Mouse (Mus musculus) small intestine, adult 2 months (tissue): ENCODE data around the gene Krt6a. TPM values are rescaled to one million over a fixed set of nuclear protein-coding genes. Genes with fewer than 3 reads are reported as not detected.

Experiments used
- H3K27ac ChIP-seq: fragments of 200-500 bp; 2 replicates; pipeline ENCODE4 v1.5.1; 2012; ENCODE audit warnings: low read depth, low read length, control low read depth, inconsistent platforms; ENCODE audit not compliant: insufficient read depth
- H3K27me3 ChIP-seq: fragments of 200-500 bp; 2 replicates; pipeline ENCODE4 v1.6.1; 2012; ENCODE audit warnings: mild to moderate bottlenecking, moderate library complexity, low read length, inconsistent platforms; ENCODE audit not compliant: control insufficient read depth, insufficient read depth
- H3K36me3 ChIP-seq: fragments of 200-500 bp; 2 replicates; pipeline ENCODE4 v1.6.1; 2012; ENCODE audit warnings: mild to moderate bottlenecking, low read length, control low read depth, inconsistent platforms; ENCODE audit not compliant: control insufficient read depth, insufficient read depth
- H3K4me1 ChIP-seq: fragments of 200-500 bp; 2 replicates; pipeline ENCODE4 v1.6.1; 2012; ENCODE audit warnings: low read length, inconsistent platforms, mixed read lengths; ENCODE audit not compliant: control insufficient read depth, insufficient read depth, insufficient read length
- H3K4me3 ChIP-seq: fragments of 200-500 bp; 2 replicates; pipeline ENCODE4 v1.5.1; 2012; ENCODE audit warnings: low read depth, mild to moderate bottlenecking, control low read depth, inconsistent platforms, low read length, moderate library complexity
- CTCF ChIP-seq: fragments of 200-500 bp; IDR thresholded peaks from 2 replicates; pipeline ENCODE4 v1.5.1; 2012; ENCODE audit warnings: low read depth, mild to moderate bottlenecking, control low read depth, inconsistent platforms, low read length, moderate library complexity, mixed read lengths; ENCODE audit not compliant: insufficient replicate concordance, insufficient read length; ENCODE audit errors: extremely low read depth
- POLR2A ChIP-seq: fragments of 200-500 bp; IDR thresholded peaks from 2 replicates; pipeline ENCODE4 v1.6.1; 2012; ENCODE audit warnings: low read depth, mild to moderate bottlenecking, control low read depth, inconsistent platforms, low read length, moderate library complexity
- WGBS: fragments of 180-500 bp; shearing (Covaris S2); methylation state at CpG from one replicate; pipeline ENCODE4 v1.1.7; 2018; 5-methylcytosine and 5-hydroxymethylcytosine counted together
- polyA plus RNA-seq: library from polyadenylated mRNA; depleted of rRNA; stranded (reverse); fragments of >200 nt; gene quantifications from 2 replicates; pipeline ENCODE4 v1.2.3, GENCODE M21; 2012

Krt6a gene
- polyA plus RNA-seq, 1 experiment = not detected

DNA sequence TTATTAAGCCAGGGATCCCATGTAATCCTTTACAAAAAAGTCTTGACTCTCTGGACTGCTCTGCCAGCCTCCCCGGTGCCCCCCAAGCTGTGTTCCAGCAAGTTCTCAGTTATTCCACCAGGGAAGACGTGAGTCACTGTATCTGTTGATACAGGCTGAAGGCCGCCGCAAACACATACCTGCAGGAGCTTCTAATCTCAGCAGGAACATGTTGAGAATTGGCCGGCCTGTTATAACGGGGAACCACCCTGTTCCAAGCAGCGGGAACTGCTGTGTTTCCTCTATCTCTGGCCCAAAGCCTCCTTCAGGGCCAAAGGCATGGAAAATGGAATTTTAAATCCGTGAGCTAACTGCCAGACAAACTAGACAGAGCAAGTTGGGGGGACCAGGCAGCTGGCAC, 19.6 kb upstream of the Krt6a start:
- TF ChIP-seq POLR2A = no peak
- no peak for TF ChIP-seq CTCF
- no peak overlapping the region for H3K27ac ChIP-seq
- no peak overlapping the region for H3K4me3 ChIP-seq
- H3K36me3 ChIP-seq = no peaks in the 10 kb centered on the region
- no peaks in the 10 kb centered on the region for H3K4me1 ChIP-seq
- no peaks in the 10 kb centered on the region for H3K27me3 ChIP-seq
- 36% methylated on average over 8 of the region's 8 CpGs for WGBS

DNA sequence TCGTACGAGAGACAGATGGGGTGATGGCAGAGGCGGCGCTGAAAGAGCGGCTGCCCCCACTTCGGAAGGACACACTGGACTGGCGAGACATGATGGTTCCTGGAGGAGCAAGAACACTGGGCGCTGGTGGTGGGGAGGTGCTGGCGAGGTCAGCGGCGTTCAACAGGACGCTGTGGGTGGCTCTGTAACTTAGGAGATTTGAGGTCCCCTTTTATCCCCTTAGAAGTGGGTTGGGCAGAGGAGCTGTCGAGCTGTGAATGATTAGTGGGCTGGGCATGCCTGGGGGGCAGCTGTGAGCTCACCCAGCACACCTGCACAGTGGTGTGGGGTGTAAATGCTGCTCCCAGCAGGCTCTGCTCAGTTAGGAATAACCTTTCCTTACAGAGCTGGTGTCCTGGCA, 18.6 kb upstream of the Krt6a start, which contains the start of gene Krt5:
Gene Krt5, minus strand, starts transcription at position 179 of the 400 bp plus-strand sequence.
- H3K27ac ChIP-seq = no peak within 1 kb of the TSS

DNA sequence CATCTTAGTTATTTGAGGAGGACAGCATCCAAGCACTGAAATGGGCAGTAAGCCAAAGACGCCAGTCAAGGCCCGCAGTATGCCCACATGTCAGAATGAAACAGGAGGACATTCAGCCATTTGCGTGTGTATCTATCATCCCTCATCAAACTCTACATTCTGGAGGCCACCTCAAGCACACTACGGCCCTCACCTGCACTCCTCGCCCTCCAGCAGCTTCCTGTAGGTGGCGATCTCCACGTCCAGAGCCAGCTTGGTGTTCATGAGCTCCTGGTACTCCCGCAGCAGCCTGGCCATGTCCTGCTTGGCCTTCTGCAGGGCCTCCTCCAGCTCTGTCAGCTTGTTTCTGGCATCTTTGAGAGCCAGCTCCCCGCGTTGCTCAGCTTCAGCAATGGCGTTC, 14.6 kb upstream of the Krt6a start:
- Histone ChIP-seq H3K36me3 (no peaks in the 10 kb centered on the region), H3K27me3 (no peaks in the 10 kb centered on the region), H3K4me3 (no peak overlapping the region), H3K4me1 (no peaks in the 10 kb centered on the region), H3K27ac (no peak overlapping the region)
- TF ChIP-seq POLR2A (no peak), CTCF (no peak)
- 59% methylated on average over 11 of the region's 11 CpGs for WGBS

More for the DNA sequence above, 18.6 kb upstream of the Krt6a start, which contains the start of gene Krt5:
- H3K4me3 ChIP-seq = no peak within 1 kb of the TSS
- no peaks in the 10 kb centered on the region for H3K4me1 ChIP-seq
- no peaks in the 10 kb centered on the region for H3K36me3 ChIP-seq
- no peaks in the 10 kb centered on the region for H3K27me3 ChIP-seq
- 60% methylated on average over 13 of the region's 13 CpGs for WGBS
- TF ChIP-seq CTCF (no peak), POLR2A (no peak)

DNA sequence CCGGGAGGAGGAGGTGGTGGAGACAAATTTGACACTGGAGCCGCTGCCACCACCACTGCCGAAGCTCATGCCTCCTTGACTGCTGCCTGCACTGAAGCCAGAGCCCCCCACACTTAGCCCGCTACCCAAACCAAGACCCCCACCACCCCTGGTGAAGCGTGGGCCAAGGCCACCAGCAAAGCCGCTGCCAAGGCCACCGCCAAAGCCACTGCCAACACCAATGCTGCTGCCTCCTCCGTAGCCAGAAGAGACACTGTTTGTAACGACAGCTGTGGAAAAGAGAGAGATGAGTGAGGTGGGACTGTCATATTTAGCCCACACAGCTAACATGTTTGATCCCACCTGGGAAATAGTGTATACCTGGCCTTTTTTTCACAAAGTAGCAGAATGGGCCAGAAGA, 13.3 kb upstream of the Krt6a start:
- no peaks in the 10 kb centered on the region for H3K36me3 ChIP-seq
- H3K4me3 ChIP-seq = no peak overlapping the region
- 82% methylated on average over 9 of the region's 9 CpGs for WGBS
- no peaks in the 10 kb centered on the region for H3K27me3 ChIP-seq
- H3K27ac ChIP-seq = no peak overlapping the region
- H3K4me1 ChIP-seq = no peaks in the 10 kb centered on the region
- TF ChIP-seq CTCF (no peak), POLR2A (no peak)

DNA sequence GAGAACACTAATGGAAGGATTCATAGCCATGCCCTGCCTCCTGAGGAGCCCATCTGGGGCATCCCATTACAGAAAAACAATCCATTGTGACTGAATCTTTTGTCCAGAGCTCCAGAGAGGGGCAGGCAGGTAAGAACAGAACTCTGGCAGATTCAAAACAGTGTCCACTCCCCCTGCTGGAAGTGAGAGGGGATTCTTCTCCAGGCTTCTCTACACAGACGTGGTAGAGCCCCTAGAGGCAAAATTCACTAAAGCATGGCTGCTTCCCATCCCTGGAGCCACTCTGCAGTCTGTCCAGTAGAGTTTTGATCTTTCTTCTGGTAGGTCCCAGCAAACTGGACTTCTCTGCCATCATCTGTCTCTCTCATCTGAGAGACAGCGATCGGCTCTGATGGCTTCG, 10.0 kb upstream of the Krt6a start:
- Histone ChIP-seq H3K4me3 (no peak overlapping the region), H3K36me3 (no peaks in the 10 kb centered on the region), H3K4me1 (no peaks in the 10 kb centered on the region), H3K27ac (no peak overlapping the region), H3K27me3 (no peaks in the 10 kb centered on the region)
- TF ChIP-seq CTCF (peak; percentile 25; the same call in 1 of the 2 replicates), POLR2A (no peak)
- 68% methylated on average over 4 of the region's 4 CpGs for whole genome bisulfite sequencing

DNA sequence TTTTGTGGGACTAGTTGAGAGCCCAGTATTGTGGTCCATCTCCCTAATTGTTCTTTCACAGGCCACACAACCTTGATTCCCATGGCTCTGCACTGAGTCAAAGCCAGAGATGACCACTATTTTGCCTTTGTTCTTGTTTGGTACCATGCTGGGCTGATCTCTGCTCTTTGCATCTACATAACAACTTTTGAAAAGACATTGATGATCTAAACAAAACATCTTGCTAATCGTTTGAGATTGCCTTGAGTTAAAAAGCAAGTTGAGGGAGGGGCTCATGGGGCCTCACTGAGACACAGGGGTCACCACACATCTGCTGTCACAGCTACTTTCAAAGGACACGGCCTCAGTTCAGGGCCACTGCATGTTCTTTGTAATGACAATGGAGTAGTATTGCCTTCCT, 8.3 kb upstream of the Krt6a start:
- WGBS = 45% methylated on average over 2 of the region's 2 CpGs
- no peaks in the 10 kb centered on the region for H3K4me1 ChIP-seq
- no peaks in the 10 kb centered on the region for H3K36me3 ChIP-seq
- TF ChIP-seq POLR2A = no peak
- TF ChIP-seq CTCF = no peak
- H3K4me3 ChIP-seq = no peak overlapping the region
- no peak overlapping the region for H3K27ac ChIP-seq
- no peaks in the 10 kb centered on the region for H3K27me3 ChIP-seq

DNA sequence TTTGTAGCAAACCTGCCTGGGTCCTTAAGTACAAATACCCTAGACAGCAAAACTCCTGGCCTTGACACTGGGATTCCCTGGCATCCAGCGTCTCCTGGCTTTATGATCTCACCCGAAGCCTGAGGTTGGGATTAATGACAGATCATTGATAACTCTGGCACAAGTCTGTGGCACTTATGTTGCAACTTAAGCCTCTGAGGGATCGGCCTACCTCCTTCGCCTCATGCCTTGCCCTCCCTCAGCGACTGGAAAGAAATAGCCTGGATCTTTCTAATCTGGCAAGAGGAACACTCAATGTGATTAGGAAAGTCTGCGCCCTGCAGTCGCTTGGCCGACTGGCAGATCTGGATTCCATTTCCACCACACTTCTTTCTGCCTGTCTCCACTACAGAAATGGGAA, 5.8 kb upstream of the Krt6a start:
- no peak for TF ChIP-seq POLR2A
- no peak for TF ChIP-seq CTCF
- 75% methylated on average over 8 of the region's 8 CpGs for WGBS
- Histone ChIP-seq H3K4me3 (no peak overlapping the region), H3K27ac (no peak overlapping the region), H3K36me3 (no peaks in the 10 kb centered on the region), H3K27me3 (peaks cover 5% of the 10 kb centered on the region; the same call in 1 of the 2 replicates), H3K4me1 (no peaks in the 10 kb centered on the region)

DNA sequence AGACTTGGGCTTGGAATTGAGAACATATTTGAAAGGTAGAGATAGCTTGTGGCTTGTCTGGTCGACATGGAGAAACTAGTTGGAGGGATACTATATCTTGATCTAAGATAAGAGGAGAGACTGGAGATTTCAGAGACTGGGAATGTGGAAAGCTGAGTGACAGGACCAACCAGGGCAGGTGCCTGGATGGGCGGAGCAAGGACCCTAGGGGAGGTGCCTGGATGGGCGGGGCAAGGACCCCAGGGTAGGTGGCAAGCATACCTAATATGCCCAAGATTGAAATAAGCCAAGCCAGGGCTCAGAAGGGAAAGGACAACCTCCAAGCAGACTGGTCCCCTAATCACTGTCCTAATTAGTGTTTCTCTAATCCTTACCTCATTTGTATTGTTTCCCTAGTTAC, 5.1 kb upstream of the Krt6a start:
- H3K36me3 ChIP-seq = no peaks in the 10 kb centered on the region
- no peak for TF ChIP-seq POLR2A
- TF ChIP-seq CTCF = no peak
- no peaks in the 10 kb centered on the region for H3K4me1 ChIP-seq
- H3K27me3 ChIP-seq = peaks cover 5% of the 10 kb centered on the region; the same call in 1 of the 2 replicates
- no peak overlapping the region for H3K27ac ChIP-seq
- 32% methylated on average over 3 of the region's 3 CpGs for WGBS
- H3K4me3 ChIP-seq = no peak overlapping the region
